Mouse (Mus musculus) liver, embryonic 11.5 days (tissue): Measurements from ENCODE around the gene Ppp1cb. TPM values are rescaled to one million over a fixed set of nuclear protein-coding genes. Genes with fewer than 3 reads are reported as not detected.
A peak's percentile ranks its signal among the peaks of the same experiment; 100 is the strongest.
"Not testable (repeated sequence)": the region's sequence is repeated elsewhere in the genome, so short reads cannot be mapped to it uniquely, and the experiment has no call there.

Experiments
- ATAC-seq: fragments of 200-750 bp; cut with Nextera tagmentation; replicated peaks from 2 replicates; pipeline ENCODE4 v1.8.0; 2017; ENCODE audit warnings: moderate number of reproducible peaks, mild to moderate bottlenecking, moderate TSS enrichment, moderate library complexity; ENCODE audit not compliant: low FRiP score
- DNase-seq: peaks from one replicate; pipeline ENCODE4 v3.0.0-alpha.2; 2017; ENCODE audit warnings: low spot score
- H3K27ac ChIP-seq: fragments of 300-500 bp; sonication (generic); 2 replicates; pipeline ENCODE4 v1.5.1; 2014; ENCODE audit warnings: mild to moderate bottlenecking, low read depth, low read length, control low read depth
- H3K27me3 ChIP-seq: fragments of 300-500 bp; sonication (generic); replicated peaks from 2 replicates; pipeline ENCODE4 v1.6.1; 2014; ENCODE audit warnings: low read length, mixed read lengths; ENCODE audit not compliant: control insufficient read depth, insufficient read depth
- H3K36me3 ChIP-seq: fragments of 300-500 bp; sonication (generic); 2 replicates; pipeline ENCODE4 v1.6.1; 2014; ENCODE audit warnings: mild to moderate bottlenecking, low read length, moderate library complexity, mixed read lengths; ENCODE audit not compliant: control insufficient read depth, insufficient read depth
- H3K4me1 ChIP-seq: fragments of 300-500 bp; sonication (generic); replicated peaks from 2 replicates; pipeline ENCODE4 v1.6.1; 2014; ENCODE audit warnings: low read length, mixed read lengths; ENCODE audit not compliant: control insufficient read depth, insufficient read depth
- H3K4me2 ChIP-seq: fragments of 300-500 bp; sonication (generic); 2 replicates; pipeline ENCODE4 v1.6.1; 2014; ENCODE audit warnings: mild to moderate bottlenecking, control low read depth, moderate library complexity
- H3K4me3 ChIP-seq: fragments of 300-500 bp; sonication (generic); 2 replicates; pipeline ENCODE4 v1.5.1; 2014; ENCODE audit warnings: low read depth, low read length, control low read depth
- H3K9ac ChIP-seq: fragments of 300-500 bp; sonication (generic); 2 replicates; pipeline ENCODE4 v1.6.1; 2014; ENCODE audit warnings: low read depth, low read length, control low read depth
- H3K9me3 ChIP-seq: fragments of 300-500 bp; sonication (generic); 2 replicates; pipeline ENCODE4 v1.6.1; 2016; ENCODE audit warnings: low read length, inconsistent platforms, mixed read lengths; ENCODE audit not compliant: control insufficient read depth
- WGBS: fragments of 180-500 bp; shearing (Covaris S2); extraction: QIAGEN DNeasy Blood & Tissue Kit; methylation state at CpG from one replicate; pipeline ENCODE4 v1.1.7; 2014; 5-methylcytosine and 5-hydroxymethylcytosine counted together
- polyA plus RNA-seq: library from polyadenylated mRNA; unstranded; fragments of >200 nt; fragmentation: Nextera tagmentation; extraction: Ambion mirVana; gene quantifications from 2 replicates; pipeline ENCODE4 v1.2.1, GENCODE M21; 2014

The Ppp1cb gene
- polyA plus RNA-seq, 1 experiment from 2014 or later: 143 TPM

GRCm38 (mm10) chr5:32416881-32417280, 41.8 kb upstream of the Ppp1cb start:
- ATAC-seq (no peak), DNase-seq (no peak)
- H3K27ac ChIP-seq: no peak overlapping the region
- no peak overlapping the region for H3K4me3 ChIP-seq
- H3K27me3 ChIP-seq: no peaks in the 10 kb centered on the region
- H3K4me1 ChIP-seq: no peaks in the 10 kb centered on the region
- H3K4me2 ChIP-seq: no peak overlapping the region
- H3K9ac ChIP-seq: no peak overlapping the region
- WGBS: 44% methylated on average over 4 of the region's 4 CpGs
- no peaks in the 10 kb centered on the region for H3K36me3 ChIP-seq
- no peaks in the 10 kb centered on the region for H3K9me3 ChIP-seq

DNA sequence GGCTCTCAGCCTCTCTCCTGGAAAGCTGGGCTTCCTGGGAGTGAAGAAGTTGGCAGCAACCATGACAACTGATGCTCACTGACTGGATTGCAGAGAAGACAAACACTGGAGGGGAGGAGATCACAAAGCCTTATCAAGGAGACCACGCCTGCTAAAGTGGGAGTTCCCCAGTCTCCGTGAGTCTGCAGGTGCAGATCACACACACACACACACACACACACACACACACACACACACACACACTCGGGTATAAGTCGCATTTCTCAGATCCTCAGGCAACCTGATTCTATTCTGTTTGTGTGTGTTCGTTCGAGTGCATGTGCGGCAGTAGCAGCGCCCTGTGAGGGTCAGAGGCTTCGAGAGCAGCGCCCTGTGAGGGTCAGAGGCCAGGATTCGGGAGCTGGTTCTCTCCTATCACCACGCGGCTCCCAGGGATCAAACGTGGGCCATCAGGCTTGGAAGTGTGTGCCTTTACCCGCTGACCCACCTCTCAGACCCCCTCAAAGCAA, 36.5 kb upstream of the Ppp1cb start:
- H3K27me3 ChIP-seq: no peaks in the 10 kb centered on the region
- no peaks in the 10 kb centered on the region for H3K4me1 ChIP-seq
- DNase-seq (no peak), ATAC-seq (0 out of 2 replicates have a peak, but pooled peaks have one; percentile 29)
- H3K4me2 ChIP-seq: peak overlapping the region; percentile 39
- H3K4me3 ChIP-seq: no peak overlapping the region
- H3K36me3 ChIP-seq: no peaks in the 10 kb centered on the region
- no peak overlapping the region for H3K9ac ChIP-seq
- no peaks in the 10 kb centered on the region for H3K9me3 ChIP-seq
- no peak overlapping the region for H3K27ac ChIP-seq
- WGBS: 41% methylated on average over 15 of the region's 15 CpGs

DNA sequence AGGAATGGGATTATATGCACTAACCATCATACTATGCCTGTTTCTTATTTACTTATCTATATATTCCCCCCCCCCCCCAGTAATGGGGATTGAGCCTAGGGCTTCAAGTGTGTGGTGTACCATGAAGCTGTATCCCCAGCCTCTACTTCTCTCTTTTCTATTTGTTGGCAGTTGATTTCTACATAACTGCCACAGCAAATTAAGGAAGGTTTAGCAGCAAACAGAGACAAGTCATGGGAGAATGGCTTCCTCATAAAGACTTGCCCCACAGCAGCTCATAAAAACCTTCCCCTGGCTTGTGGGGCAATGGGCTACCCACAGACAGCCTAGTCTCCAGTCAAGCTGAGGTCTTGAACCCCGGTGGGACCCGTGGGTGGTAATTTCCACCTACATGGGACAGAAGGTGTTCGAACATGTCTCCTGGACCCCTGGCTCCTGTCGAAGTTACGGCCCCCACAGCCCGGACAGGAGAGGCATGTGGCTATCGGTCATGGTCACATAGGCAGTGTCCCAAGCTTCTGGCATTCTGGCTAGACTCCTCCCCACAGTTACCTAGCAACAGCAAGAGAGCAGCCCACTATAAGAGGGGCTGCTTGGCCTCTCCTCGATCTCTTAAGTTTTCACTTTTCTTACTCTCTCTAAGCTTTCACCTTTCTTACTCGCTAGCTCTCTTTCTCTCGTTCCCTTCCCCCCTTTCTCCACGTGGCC, 35.1 kb upstream of the Ppp1cb start:
- Histone ChIP-seq H3K9me3 (no peaks in the 10 kb centered on the region), H3K4me2 (no peak overlapping the region), H3K4me1 (no peaks in the 10 kb centered on the region), H3K4me3 (no peak overlapping the region), H3K9ac (no peak overlapping the region), H3K27ac (no peak overlapping the region), H3K27me3 (no peaks in the 10 kb centered on the region), H3K36me3 (no peaks in the 10 kb centered on the region)
- WGBS: 67% methylated on average over 11 of the region's 11 CpGs
- DNase-seq (no peak), ATAC-seq (no peak)

- Histone ChIP-seq H3K9me3 (no peaks in the 10 kb centered on the region), H3K4me2 (no peak overlapping the region), H3K36me3 (no peaks in the 10 kb centered on the region), H3K9ac (no peak overlapping the region), H3K4me1 (no peaks in the 10 kb centered on the region), H3K27ac (no peak overlapping the region), H3K4me3 (no peak overlapping the region), H3K27me3 (no peaks in the 10 kb centered on the region)
- no peak for ATAC-seq
- no peak for DNase-seq
- 88% methylated on average over 8 of the region's 8 CpGs for WGBS
Observed at GRCm38 (mm10) chr5:32424464-32424863, 34.2 kb upstream of the Ppp1cb start.

- no peaks in the 10 kb centered on the region for H3K4me1 ChIP-seq
- no peaks in the 10 kb centered on the region for H3K36me3 ChIP-seq
- ATAC-seq (no peak), DNase-seq (no peak)
- no peak overlapping the region for H3K9ac ChIP-seq
- no peak overlapping the region for H3K4me3 ChIP-seq
- WGBS: 78% methylated on average over 14 of the region's 14 CpGs
- H3K9me3 ChIP-seq: no peaks in the 10 kb centered on the region
- no peaks in the 10 kb centered on the region for H3K27me3 ChIP-seq
- no peak overlapping the region for H3K27ac ChIP-seq
- H3K4me2 ChIP-seq: no peak overlapping the region
Observed at GRCm38 (mm10) chr5:32425485-32426171, 33.0 kb upstream of the Ppp1cb start.

DNA sequence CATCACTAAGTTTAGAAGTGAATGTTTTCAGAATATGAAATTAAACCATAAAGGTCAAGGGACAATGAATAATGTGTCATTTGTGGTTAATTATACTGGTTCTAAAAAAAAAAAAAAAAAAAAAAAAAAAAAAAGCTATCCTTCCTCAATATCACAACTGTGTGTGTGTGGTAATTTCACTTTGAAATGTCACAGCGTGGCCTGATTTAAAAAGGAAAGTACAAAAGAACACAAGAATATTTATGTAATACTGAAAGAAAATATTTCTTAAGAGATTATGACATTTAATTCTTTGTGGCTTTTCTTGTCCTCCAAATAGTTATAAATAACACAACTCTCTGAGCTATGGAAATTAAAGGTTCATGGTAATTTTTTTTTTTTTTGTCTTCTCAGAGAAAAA, 28.2 kb upstream of the Ppp1cb start:
- Histone ChIP-seq H3K27me3 (no peaks in the 10 kb centered on the region), H3K4me3 (no peak overlapping the region), H3K4me2 (no peak overlapping the region), H3K9ac (no peak overlapping the region), H3K27ac (no peak overlapping the region), H3K36me3 (no peaks in the 10 kb centered on the region), H3K9me3 (no peaks in the 10 kb centered on the region), H3K4me1 (no peaks in the 10 kb centered on the region)
- WGBS: 83% methylated on average over 1 of the region's 1 CpGs
- no peak for ATAC-seq
- DNase-seq: no peak

- WGBS: 76% methylated on average over 3 of the region's 3 CpGs
- H3K9ac ChIP-seq, DNase-seq, H3K4me2 ChIP-seq, ATAC-seq, H3K36me3 ChIP-seq, H3K4me3 ChIP-seq, H3K4me1 ChIP-seq, H3K27ac ChIP-seq, H3K9me3 ChIP-seq, H3K27me3 ChIP-seq: not testable (repeated sequence)
Observed at GRCm38 (mm10) chr5:32434346-32434745, 24.3 kb upstream of the Ppp1cb start.

GRCm38 (mm10) chr5:32435612-32436011, 23.0 kb upstream of the Ppp1cb start:
- no peak for ATAC-seq
- DNase-seq: no peak
- no peaks in the 10 kb centered on the region for H3K4me1 ChIP-seq
- no peak overlapping the region for H3K4me3 ChIP-seq
- H3K9me3 ChIP-seq: no peaks in the 10 kb centered on the region
- no peak overlapping the region for H3K27ac ChIP-seq
- H3K4me2 ChIP-seq: no peak overlapping the region
- H3K36me3 ChIP-seq: no peaks in the 10 kb centered on the region
- H3K27me3 ChIP-seq: no peaks in the 10 kb centered on the region
- 72% methylated on average over 3 of the region's 3 CpGs for WGBS
- H3K9ac ChIP-seq: no peak overlapping the region
